Mouse (Mus musculus) liver, embryonic 16.5 days (tissue): Measurements from ENCODE around the gene Ddo. TPM values are rescaled to one million over a fixed set of nuclear protein-coding genes. Genes with fewer than 3 reads are reported as not detected.

ENCODE experiments used
- ATAC-seq: fragments of 200-750 bp; cut with Nextera tagmentation; 2 replicates; pipeline ENCODE4 v1.8.0; 2017; ENCODE audit warnings: low read depth, mild to moderate bottlenecking, moderate number of reproducible peaks, moderate library complexity
- H3K27ac ChIP-seq: fragments of 300-500 bp; sonication (generic); 2 replicates; pipeline ENCODE4 v1.5.1; 2014; ENCODE audit warnings: mild to moderate bottlenecking, low read length
- H3K27me3 ChIP-seq: fragments of 300-500 bp; sonication (generic); 2 replicates; pipeline ENCODE4 v1.6.1; 2014; ENCODE audit warnings: low read depth, low read length, mixed read lengths; ENCODE audit not compliant: control insufficient read depth, insufficient read depth
- H3K36me3 ChIP-seq: fragments of 300-500 bp; sonication (generic); 2 replicates; pipeline ENCODE4 v1.6.1; 2014; ENCODE audit warnings: mild to moderate bottlenecking; ENCODE audit not compliant: control insufficient read depth, insufficient read depth
- H3K4me1 ChIP-seq: fragments of 300-500 bp; sonication (generic); 2 replicates; pipeline ENCODE4 v1.6.1; 2014; ENCODE audit warnings: low read depth, low read length, mixed read lengths; ENCODE audit not compliant: control insufficient read depth
- H3K4me2 ChIP-seq: fragments of 300-500 bp; sonication (generic); 2 replicates; pipeline ENCODE4 v1.6.1; 2014; ENCODE audit warnings: low read depth, low read length, mixed read lengths
- H3K4me3 ChIP-seq: fragments of 300-500 bp; sonication (generic); 2 replicates; pipeline ENCODE4 v1.5.1; 2014; ENCODE audit warnings: low read depth, mild to moderate bottlenecking, low read length
- H3K9ac ChIP-seq: fragments of 300-500 bp; sonication (generic); 2 replicates; pipeline ENCODE4 v1.6.1; 2014; ENCODE audit warnings: low read depth, low read length
- H3K9me3 ChIP-seq: fragments of 300-500 bp; sonication (generic); replicated peaks from 2 replicates; pipeline ENCODE4 v1.6.1; 2016; ENCODE audit warnings: low read length; ENCODE audit not compliant: control insufficient read depth
- WGBS: fragments of 180-500 bp; shearing (Covaris S2); extraction: QIAGEN DNeasy Blood & Tissue Kit; methylation state at CpG from one replicate; pipeline ENCODE4 v1.1.7; 2014; ENCODE audit not compliant: insufficient replicate concordance; 5-methylcytosine and 5-hydroxymethylcytosine counted together
- polyA plus RNA-seq: library from polyadenylated mRNA; unstranded; fragments of >200 nt; fragmentation: Nextera tagmentation; extraction: Ambion mirVana; gene quantifications from 2 replicates; pipeline ENCODE4 v1.2.1, GENCODE M21; 2015

The Ddo gene
- polyA plus RNA-seq, 1 experiment from 2014 or later, result 0.13 TPM

DNA sequence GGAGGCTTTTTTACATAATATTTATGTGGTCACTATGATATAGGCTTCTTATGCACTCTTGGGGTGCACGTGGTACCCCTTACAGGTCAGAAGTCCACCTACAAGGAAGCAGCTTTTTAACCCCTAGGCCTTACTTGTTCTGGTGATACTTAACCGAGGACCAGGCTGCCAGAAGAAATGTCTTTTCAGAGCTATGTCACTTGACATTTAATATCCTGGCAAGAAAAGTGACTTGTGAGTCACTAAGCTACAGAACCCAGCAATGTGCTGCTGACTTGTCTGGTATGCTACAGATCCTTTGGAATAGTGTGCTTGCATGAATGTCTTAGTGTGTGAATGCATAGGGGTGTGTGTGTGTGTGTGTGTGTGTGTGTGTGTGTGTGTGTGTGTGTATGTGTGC lies 57.6 kb downstream of the Ddo start:
- no peak for ATAC-seq
- H3K4me3 ChIP-seq, result no peak overlapping the region
- 45% methylated on average over 2 of the region's 2 CpGs for WGBS

GRCm38 (mm10) chr10:40688266-40688665 lies 58.5 kb downstream of the Ddo start:
- WGBS, result 62% methylated on average over 6 of the region's 6 CpGs

More for the DNA sequence above, 57.6 kb downstream of the Ddo start:
- H3K9ac ChIP-seq, result no peak overlapping the region
- peaks cover 19% of the 10 kb centered on the region for H3K27me3 ChIP-seq
- H3K36me3 ChIP-seq, result no peaks in the 10 kb centered on the region
- no peaks in the 10 kb centered on the region for H3K4me1 ChIP-seq
- H3K4me2 ChIP-seq, result no peak overlapping the region
- no peaks in the 10 kb centered on the region for H3K9me3 ChIP-seq
- H3K27ac ChIP-seq, result no peak overlapping the region

GRCm38 (mm10) chr10:40688873-40689272 lies 59.1 kb downstream of the Ddo start:
- H3K4me2 ChIP-seq, result no peak overlapping the region
- no peaks in the 10 kb centered on the region for H3K9me3 ChIP-seq
- H3K4me3 ChIP-seq, result no peak overlapping the region
- no peak overlapping the region for H3K9ac ChIP-seq
- 29% methylated on average over 1 of the region's 1 CpGs for WGBS
- H3K36me3 ChIP-seq, result no peaks in the 10 kb centered on the region
- ATAC-seq, result no peak
- H3K27ac ChIP-seq, result no peak overlapping the region
- H3K4me1 ChIP-seq, result no peaks in the 10 kb centered on the region
- peaks cover 8% of the 10 kb centered on the region for H3K27me3 ChIP-seq

More at GRCm38 (mm10) chr10:40688266-40688665, 58.5 kb downstream of the Ddo start:
- H3K4me1 ChIP-seq, result no peaks in the 10 kb centered on the region
- H3K4me2 ChIP-seq, result no peak overlapping the region
- H3K36me3 ChIP-seq, result no peaks in the 10 kb centered on the region
- ATAC-seq, result no peak
- H3K9me3 ChIP-seq, result no peaks in the 10 kb centered on the region
- no peak overlapping the region for H3K27ac ChIP-seq
- no peak overlapping the region for H3K9ac ChIP-seq
- peaks cover 14% of the 10 kb centered on the region for H3K27me3 ChIP-seq
- no peak overlapping the region for H3K4me3 ChIP-seq

GRCm38 (mm10) chr10:40698652-40699051 lies 68.8 kb downstream of the Ddo start:
- H3K9me3 ChIP-seq, result no peaks in the 10 kb centered on the region
- H3K4me3 ChIP-seq, result no peak overlapping the region
- WGBS, result 45% methylated on average over 4 of the region's 4 CpGs
- no peak overlapping the region for H3K27ac ChIP-seq
- ATAC-seq, result no peak
- no peak overlapping the region for H3K4me2 ChIP-seq
- no peaks in the 10 kb centered on the region for H3K27me3 ChIP-seq
- H3K36me3 ChIP-seq, result no peaks in the 10 kb centered on the region
- H3K4me1 ChIP-seq, result no peaks in the 10 kb centered on the region
- H3K9ac ChIP-seq, result no peak overlapping the region

GRCm38 (mm10) chr10:40711127-40711526 lies 81.3 kb downstream of the Ddo start:
- no peaks in the 10 kb centered on the region for H3K4me1 ChIP-seq
- no peak overlapping the region for H3K4me3 ChIP-seq
- H3K27ac ChIP-seq, result no peak overlapping the region
- no peaks in the 10 kb centered on the region for H3K36me3 ChIP-seq
- H3K4me2 ChIP-seq, result no peak overlapping the region
- no peaks in the 10 kb centered on the region for H3K9me3 ChIP-seq
- H3K9ac ChIP-seq, result no peak overlapping the region
- H3K27me3 ChIP-seq, result no peaks in the 10 kb centered on the region
- ATAC-seq, result no peak
- WGBS, result 69% methylated on average over 7 of the region's 7 CpGs

DNA sequence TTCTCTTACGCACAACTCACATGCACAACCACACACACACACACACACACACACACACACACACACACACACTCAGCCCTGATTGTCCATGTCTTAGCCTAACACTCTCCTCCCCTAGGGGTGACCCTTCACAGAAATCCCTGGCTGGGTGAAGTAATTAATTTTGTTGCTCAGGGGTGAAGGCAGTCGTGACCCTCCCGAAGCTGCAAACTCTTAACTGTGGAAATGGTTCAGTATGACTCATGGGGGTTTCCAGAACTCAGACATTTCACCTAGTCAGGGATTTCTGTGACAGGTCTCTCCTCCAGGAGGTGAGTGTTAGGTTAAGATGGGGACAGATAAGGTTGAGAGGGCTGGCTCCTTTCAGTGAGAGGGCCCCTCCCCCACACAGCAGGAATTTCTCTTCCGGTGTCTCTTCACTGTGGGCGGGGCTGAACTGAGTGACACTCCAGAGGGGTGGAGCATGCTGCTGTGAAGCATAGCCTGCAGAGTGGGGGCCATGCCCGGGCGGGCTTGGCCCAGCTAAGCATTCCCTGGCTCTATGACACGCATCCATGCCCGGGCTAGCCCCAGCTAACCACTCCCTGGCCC lies 83.3 kb downstream of the Ddo start:
- H3K4me2 ChIP-seq, result no peak overlapping the region
- no peak overlapping the region for H3K27ac ChIP-seq
- H3K9ac ChIP-seq, result no peak overlapping the region
- no peak overlapping the region for H3K4me3 ChIP-seq
- H3K9me3 ChIP-seq, result no peaks in the 10 kb centered on the region
- no peaks in the 10 kb centered on the region for H3K4me1 ChIP-seq
- ATAC-seq, result no peak
- no peaks in the 10 kb centered on the region for H3K36me3 ChIP-seq
- H3K27me3 ChIP-seq, result no peaks in the 10 kb centered on the region
- 48% methylated on average over 9 of the region's 9 CpGs for WGBS

DNA sequence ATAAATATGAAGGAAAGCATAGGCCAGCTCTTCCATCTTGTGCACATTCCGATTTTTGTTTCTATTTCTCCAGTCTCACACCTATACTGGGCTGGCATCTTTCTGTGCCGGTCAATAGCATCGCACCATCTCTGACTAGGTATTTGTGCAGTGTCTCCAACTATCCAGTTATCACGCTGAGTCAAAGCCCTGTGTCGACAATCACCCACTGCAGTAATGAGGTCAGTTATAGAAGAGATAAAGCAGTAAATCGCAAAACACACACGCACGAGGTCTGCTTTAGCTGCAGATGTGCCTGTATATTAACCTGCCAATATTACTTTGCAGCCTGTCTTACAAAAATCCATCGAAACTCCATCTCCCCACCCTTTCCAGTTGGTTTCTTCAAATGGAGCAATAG lies 84.0 kb downstream of the Ddo start:
- H3K9me3 ChIP-seq, result no peaks in the 10 kb centered on the region
- H3K4me3 ChIP-seq, result no peak overlapping the region
- H3K27ac ChIP-seq, result no peak overlapping the region
- WGBS, result 53% methylated on average over 9 of the region's 9 CpGs
- no peak for ATAC-seq
- no peaks in the 10 kb centered on the region for H3K36me3 ChIP-seq
- no peak overlapping the region for H3K9ac ChIP-seq
- H3K4me2 ChIP-seq, result no peak overlapping the region
- no peaks in the 10 kb centered on the region for H3K4me1 ChIP-seq
- no peaks in the 10 kb centered on the region for H3K27me3 ChIP-seq

GRCm38 (mm10) chr10:40715151-40715550 lies 85.3 kb downstream of the Ddo start:
- Histone ChIP-seq H3K4me3 (no peak overlapping the region), H3K36me3 (no peaks in the 10 kb centered on the region), H3K4me1 (no peaks in the 10 kb centered on the region), H3K27ac (no peak overlapping the region), H3K4me2 (no peak overlapping the region), H3K9ac (no peak overlapping the region), H3K9me3 (no peaks in the 10 kb centered on the region), H3K27me3 (no peaks in the 10 kb centered on the region)
- ATAC-seq, result no peak
- 50% methylated on average over 4 of the region's 4 CpGs for WGBS

DNA sequence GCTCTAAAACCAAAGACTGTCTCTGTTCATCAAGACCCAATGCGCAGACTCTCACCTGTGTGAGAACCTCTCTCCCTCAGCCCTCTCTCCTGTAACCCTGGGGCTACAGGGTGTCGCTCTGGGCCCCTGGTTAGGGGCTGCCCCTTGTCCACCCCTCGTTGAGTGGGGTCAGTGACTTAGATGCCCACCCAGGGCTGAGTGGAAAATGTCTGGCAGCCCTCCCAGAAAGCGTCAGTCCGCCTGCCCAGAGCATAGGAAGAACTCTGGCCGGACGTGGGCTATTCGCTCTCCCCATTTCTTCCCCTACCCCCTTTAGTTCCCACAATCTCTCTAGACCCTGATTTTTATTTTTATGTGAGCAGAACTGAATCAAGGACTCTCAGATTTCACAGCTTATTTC lies 86.5 kb downstream of the Ddo start:
- Histone ChIP-seq H3K9me3 (no peaks in the 10 kb centered on the region), H3K27ac (no peak overlapping the region), H3K9ac (no peak overlapping the region), H3K4me1 (no peaks in the 10 kb centered on the region), H3K27me3 (no peaks in the 10 kb centered on the region), H3K36me3 (no peaks in the 10 kb centered on the region), H3K4me3 (no peak overlapping the region), H3K4me2 (no peak overlapping the region)
- 66% methylated on average over 8 of the region's 8 CpGs for WGBS
- no peak for ATAC-seq
